Mouse (Mus musculus) frontal cortex, adult (tissue): Measurements from ENCODE around the gene Pigyl.
"Not testable (repeated sequence)": the region's sequence is repeated elsewhere in the genome, so short reads cannot be mapped to it uniquely, and the experiment has no call there.

Experiments used
- ATAC-seq: cut with Nextera tagmentation; 2 replicates; pipeline ENCODE4 v1.9.2; 2017; ENCODE audit warnings: mild to moderate bottlenecking, moderate library complexity, mixed read lengths; ENCODE audit not compliant: low TSS enrichment

The Pigyl gene

GRCm38 (mm10) chr9:22138480-22138879 is 18.2 kb upstream of the Pigyl start:
- ATAC-seq = no peak

GRCm38 (mm10) chr9:22139746-22140145 is 16.9 kb upstream of the Pigyl start:
- ATAC-seq = no peak

- peak; percentile 85 for ATAC-seq
These were observed 13.3 kb upstream of the Pigyl start for GRCm38 (mm10) chr9:22143108-22144037.

- no peak for ATAC-seq
These were observed 12.2 kb upstream of the Pigyl start for GRCm38 (mm10) chr9:22144304-22144965.

- no peak for ATAC-seq
These were observed 7.0 kb upstream of the Pigyl start for GRCm38 (mm10) chr9:22149426-22150248.

- not testable (repeated sequence) for ATAC-seq
These were observed 6.4 kb upstream of the Pigyl start for GRCm38 (mm10) chr9:22150249-22150693.

GRCm38 (mm10) chr9:22150946-22151345 is 5.7 kb upstream of the Pigyl start:
- ATAC-seq = no peak

GRCm38 (mm10) chr9:22153810-22154209 is 2.8 kb upstream of the Pigyl start:
- no peak for ATAC-seq

- ATAC-seq = 0 out of 2 replicates have a peak, but pooled peaks have one; percentile 45
These were observed 1.0 kb upstream of the Pigyl start for GRCm38 (mm10) chr9:22155614-22156013.

GRCm38 (mm10) chr9:22157516-22158265 is 1.0 kb downstream of the Pigyl start:
- 0 out of 2 replicates have a peak, but pooled peaks have one; percentile 5 for ATAC-seq

GRCm38 (mm10) chr9:22161299-22161698 is 4.7 kb downstream of the Pigyl start:
- no peak for ATAC-seq

- ATAC-seq = no peak
These were observed 5.7 kb downstream of the Pigyl start for GRCm38 (mm10) chr9:22162305-22162704.

GRCm38 (mm10) chr9:22162912-22163311 is 6.3 kb downstream of the Pigyl start:
- ATAC-seq = no peak

GRCm38 (mm10) chr9:22164711-22165668 is 8.3 kb downstream of the Pigyl start:
- peak; percentile 99 for ATAC-seq

GRCm38 (mm10) chr9:22165964-22166363 is 9.3 kb downstream of the Pigyl start:
- ATAC-seq = no peak

- ATAC-seq = no peak
These were observed 10.0 kb downstream of the Pigyl start for GRCm38 (mm10) chr9:22166686-22167085.

GRCm38 (mm10) chr9:22167751-22168150 is 11.1 kb downstream of the Pigyl start:
- ATAC-seq = no peak

- no peak for ATAC-seq
These were observed 12.7 kb downstream of the Pigyl start for GRCm38 (mm10) chr9:22169327-22169726.

- ATAC-seq = no peak
These were observed 15.7 kb downstream of the Pigyl start for GRCm38 (mm10) chr9:22172318-22172717.

- peak; percentile 87 for ATAC-seq
These were observed 31.5 kb downstream of the Pigyl start, which contains the start of gene Zfp872 for GRCm38 (mm10) chr9:22188025-22188611. Gene Zfp872 (plus strand): TSS chr9:22188090.
